Mouse (Mus musculus) kidney, embryonic 14.5 days (tissue): ENCODE measurements around the gene Ankrd22. TPM values are rescaled to one million over a fixed set of nuclear protein-coding genes. Genes with fewer than 3 reads are reported as not detected.

Experiments
- ATAC-seq: fragments of 200-750 bp; cut with Nextera tagmentation; 2 replicates; pipeline ENCODE4 v1.8.0; 2017; ENCODE audit warnings: moderate number of reproducible peaks, mild to moderate bottlenecking, moderate TSS enrichment, moderate library complexity; ENCODE audit not compliant: low FRiP score, low TSS enrichment
- H3K27ac ChIP-seq: fragments of 300-500 bp; sonication (generic); 2 replicates; pipeline ENCODE4 v1.5.1; 2014; ENCODE audit warnings: low read depth, mild to moderate bottlenecking, low read length, moderate library complexity, mixed read lengths
- H3K27me3 ChIP-seq: fragments of 300-500 bp; sonication (generic); 2 replicates; pipeline ENCODE4 v1.6.1; 2014; ENCODE audit warnings: mild to moderate bottlenecking, low read length; ENCODE audit not compliant: control insufficient read depth, insufficient read depth
- H3K36me3 ChIP-seq: fragments of 300-500 bp; sonication (generic); 2 replicates; pipeline ENCODE4 v1.6.1; 2014; ENCODE audit warnings: low read length, mixed read lengths; ENCODE audit not compliant: control insufficient read depth, insufficient read depth
- H3K4me1 ChIP-seq: fragments of 300-500 bp; sonication (generic); 2 replicates; pipeline ENCODE4 v1.6.1; 2014; ENCODE audit warnings: low read length, mixed read lengths; ENCODE audit not compliant: control insufficient read depth, insufficient read depth
- H3K4me2 ChIP-seq: fragments of 300-500 bp; sonication (generic); replicated peaks from 2 replicates; pipeline ENCODE4 v1.6.1; 2014; ENCODE audit warnings: low read depth, mild to moderate bottlenecking, low read length
- H3K4me3 ChIP-seq: fragments of 300-500 bp; sonication (generic); 2 replicates; pipeline ENCODE4 v1.5.1; 2014; ENCODE audit warnings: mild to moderate bottlenecking, low read length
- H3K9ac ChIP-seq: fragments of 300-500 bp; sonication (generic); 2 replicates; pipeline ENCODE4 v1.6.1; 2014; ENCODE audit warnings: low read depth, mild to moderate bottlenecking, low read length, moderate library complexity
- H3K9me3 ChIP-seq: fragments of 300-500 bp; sonication (generic); 2 replicates; pipeline ENCODE4 v1.6.1; 2016; ENCODE audit warnings: low read length; ENCODE audit not compliant: control insufficient read depth
- WGBS: fragments of 180-500 bp; shearing (Covaris S2); extraction: QIAGEN DNeasy Blood & Tissue Kit; methylation state at CpG from one replicate; pipeline ENCODE4 v1.1.7; 2014; 5-methylcytosine and 5-hydroxymethylcytosine counted together
- polyA plus RNA-seq: library from polyadenylated mRNA; unstranded; fragments of >200 nt; fragmentation: Nextera tagmentation; extraction: Ambion mirVana; gene quantifications from 2 replicates; pipeline ENCODE4 v1.2.1, GENCODE M21; 2014

Gene Ankrd22
- polyA plus RNA-seq, 1 experiment from 2014 or later, result not detected

DNA sequence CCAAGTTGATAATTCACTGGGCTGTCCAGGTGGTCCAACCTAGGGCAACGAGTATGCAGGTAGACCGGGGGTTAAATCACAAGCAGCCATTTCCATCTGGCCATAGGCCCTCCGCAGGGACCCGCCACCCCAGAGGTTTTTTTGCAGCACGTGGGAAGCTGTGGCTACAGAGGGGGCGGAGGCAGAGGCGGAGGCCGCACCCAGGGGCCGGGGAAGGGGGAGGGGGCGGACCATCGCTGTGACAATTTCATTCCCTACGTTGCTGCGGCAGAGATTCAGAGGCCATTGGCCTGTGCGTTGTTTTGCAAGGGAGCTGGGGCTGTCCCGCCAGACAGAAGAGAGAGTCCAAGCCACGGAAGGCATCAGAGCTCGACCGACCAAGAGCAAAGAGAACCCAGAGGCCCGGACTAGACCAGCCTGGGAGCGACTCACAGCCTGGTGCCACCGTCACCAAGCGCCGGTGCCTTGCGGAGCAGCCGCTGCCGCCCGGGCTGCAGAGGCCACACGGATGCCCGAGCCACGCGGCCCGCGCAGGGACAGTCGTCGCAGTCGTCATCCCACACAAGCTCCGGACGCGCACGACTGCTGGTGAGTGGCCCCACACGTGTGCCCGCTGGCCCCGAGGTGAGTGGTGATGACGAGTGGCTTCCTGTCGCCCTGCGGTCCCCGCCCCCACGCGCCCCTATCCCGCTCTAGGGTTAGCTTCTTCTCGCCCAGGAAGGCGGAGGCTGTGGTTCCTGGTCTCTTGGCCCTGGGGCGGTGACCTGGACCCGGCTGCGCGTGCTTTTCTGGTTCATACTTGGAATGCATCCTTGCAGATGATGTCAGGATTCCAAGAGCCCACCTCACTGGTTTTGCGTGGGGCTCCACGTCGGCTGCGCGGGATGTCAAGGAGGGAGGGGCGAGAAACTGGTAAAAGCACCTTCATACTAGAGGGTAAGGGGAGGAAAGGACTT is 26.4 kb upstream of the Ankrd22 start, which contains the start of gene Stambpl1:
Gene Stambpl1, plus strand, starts transcription at position 222 of the 956 bp plus-strand sequence.
- Histone ChIP-seq H3K9me3 (no peaks in the 10 kb centered on the region), H3K9ac (peak within 1 kb of the TSS; percentile 64), H3K4me2 (peak within 1 kb of the TSS; percentile 97), H3K36me3 (no peaks in the 10 kb centered on the region), H3K4me3 (peak within 1 kb of the TSS; percentile 68), H3K4me1 (no peaks in the 10 kb centered on the region), H3K27me3 (no peaks in the 10 kb centered on the region), H3K27ac (no peak within 1 kb of the TSS)
- peak; percentile 89 for ATAC-seq
- WGBS, result under 1% methylated on average over 58 of the region's 62 CpGs

DNA sequence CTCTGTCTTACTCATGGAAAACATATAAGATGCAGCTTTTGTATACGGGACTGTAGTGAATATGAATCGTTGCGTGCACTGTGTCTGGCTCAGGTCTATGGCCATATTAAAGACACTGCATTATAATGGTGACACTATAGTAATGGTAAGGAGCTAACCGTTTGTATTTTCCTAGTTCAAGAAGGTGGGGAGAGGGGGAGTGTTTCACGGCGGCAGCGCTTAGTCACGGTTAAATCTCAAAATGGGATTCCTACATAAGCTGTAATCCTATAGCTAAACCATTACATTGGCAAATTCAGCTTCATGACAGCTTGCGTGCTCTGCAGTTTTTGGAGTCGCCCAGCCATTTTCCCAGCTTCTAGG is 25.8 kb upstream of the Ankrd22 start:
- Histone ChIP-seq H3K27ac (no peak overlapping the region), H3K4me2 (peak overlapping the region; percentile 97), H3K4me3 (peak overlapping the region; percentile 68), H3K27me3 (no peaks in the 10 kb centered on the region), H3K9me3 (no peaks in the 10 kb centered on the region), H3K4me1 (no peaks in the 10 kb centered on the region), H3K9ac (no peak overlapping the region; the same call in 1 of the 2 replicates), H3K36me3 (no peaks in the 10 kb centered on the region)
- peak; percentile 29; the same call in 1 of the 2 replicates for ATAC-seq
- WGBS, result 26% methylated on average over 10 of the region's 10 CpGs

DNA sequence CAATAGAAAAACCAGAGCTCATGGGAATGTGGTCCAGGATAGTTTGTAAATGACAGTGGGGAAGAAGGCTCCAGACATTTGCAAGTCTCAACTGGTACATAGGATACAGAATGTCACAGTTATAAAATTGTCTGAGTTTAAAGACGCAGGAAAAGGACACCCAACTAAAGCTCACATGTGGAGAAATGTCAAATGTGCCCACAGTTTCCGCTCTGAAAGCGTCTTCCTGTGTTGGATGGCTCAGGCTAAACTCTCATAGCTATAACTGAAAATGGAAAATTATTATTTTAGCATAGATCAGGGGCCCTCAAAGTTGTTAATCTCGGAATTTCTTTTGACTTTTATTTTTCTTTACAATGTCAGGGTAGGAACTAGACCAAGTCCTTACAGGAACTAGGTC is 21.0 kb upstream of the Ankrd22 start:
- no peak overlapping the region for H3K4me2 ChIP-seq
- no peaks in the 10 kb centered on the region for H3K27me3 ChIP-seq
- no peak overlapping the region for H3K27ac ChIP-seq
- no peak overlapping the region for H3K9ac ChIP-seq
- H3K4me1 ChIP-seq, result no peaks in the 10 kb centered on the region
- no peaks in the 10 kb centered on the region for H3K36me3 ChIP-seq
- no peak overlapping the region for H3K4me3 ChIP-seq
- 88% methylated on average over 4 of the region's 4 CpGs for WGBS
- H3K9me3 ChIP-seq, result no peaks in the 10 kb centered on the region
- no peak for ATAC-seq

DNA sequence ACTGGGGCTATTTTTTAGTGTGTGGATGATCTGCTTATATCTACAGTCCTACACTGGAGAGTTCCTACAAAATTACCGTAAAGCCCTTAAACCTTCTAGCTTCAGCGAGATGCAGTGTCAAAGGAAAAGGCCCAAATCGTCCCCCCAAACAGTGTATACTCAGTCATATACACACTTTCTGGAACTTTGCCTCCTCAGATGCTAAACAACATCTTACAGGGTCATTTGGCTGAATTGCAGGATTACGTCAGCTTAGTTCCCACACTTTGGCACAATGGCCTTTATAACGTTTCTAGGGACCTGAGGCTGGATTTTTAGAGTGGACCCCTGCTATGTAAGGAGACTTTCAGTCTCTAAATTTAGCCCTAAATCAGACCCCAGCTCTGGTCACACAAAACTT is 16.6 kb upstream of the Ankrd22 start:
- no peaks in the 10 kb centered on the region for H3K27me3 ChIP-seq
- no peak overlapping the region for H3K4me2 ChIP-seq
- WGBS, result 75% methylated on average over 5 of the region's 5 CpGs
- no peaks in the 10 kb centered on the region for H3K36me3 ChIP-seq
- no peak overlapping the region for H3K27ac ChIP-seq
- H3K9me3 ChIP-seq, result no peaks in the 10 kb centered on the region
- no peak overlapping the region for H3K9ac ChIP-seq
- no peak for ATAC-seq
- no peaks in the 10 kb centered on the region for H3K4me1 ChIP-seq
- H3K4me3 ChIP-seq, result no peak overlapping the region

DNA sequence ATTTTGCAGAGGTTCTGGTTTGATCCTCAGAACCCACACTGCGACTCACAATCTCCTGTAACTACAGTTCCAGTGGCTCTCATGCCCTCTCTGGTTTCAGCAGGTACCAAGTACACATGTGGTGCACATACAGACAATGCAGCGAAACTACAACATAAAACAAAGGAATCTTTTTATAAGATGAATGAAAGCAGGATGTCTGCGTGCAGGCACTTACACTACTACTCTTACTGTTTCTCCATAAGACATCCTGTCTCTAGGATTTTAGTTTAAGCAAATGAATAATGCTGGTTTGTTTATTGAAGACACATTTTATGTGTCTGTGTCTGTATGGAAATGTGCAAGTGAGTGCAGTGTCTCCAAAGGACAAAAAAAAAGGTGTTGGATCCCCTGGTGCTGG is 15.4 kb upstream of the Ankrd22 start:
- 92% methylated on average over 3 of the region's 3 CpGs for WGBS
- Histone ChIP-seq H3K27ac (no peak overlapping the region), H3K4me2 (no peak overlapping the region), H3K36me3 (no peaks in the 10 kb centered on the region), H3K4me1 (no peaks in the 10 kb centered on the region), H3K27me3 (no peaks in the 10 kb centered on the region), H3K4me3 (no peak overlapping the region), H3K9ac (no peak overlapping the region), H3K9me3 (no peaks in the 10 kb centered on the region)
- no peak for ATAC-seq

DNA sequence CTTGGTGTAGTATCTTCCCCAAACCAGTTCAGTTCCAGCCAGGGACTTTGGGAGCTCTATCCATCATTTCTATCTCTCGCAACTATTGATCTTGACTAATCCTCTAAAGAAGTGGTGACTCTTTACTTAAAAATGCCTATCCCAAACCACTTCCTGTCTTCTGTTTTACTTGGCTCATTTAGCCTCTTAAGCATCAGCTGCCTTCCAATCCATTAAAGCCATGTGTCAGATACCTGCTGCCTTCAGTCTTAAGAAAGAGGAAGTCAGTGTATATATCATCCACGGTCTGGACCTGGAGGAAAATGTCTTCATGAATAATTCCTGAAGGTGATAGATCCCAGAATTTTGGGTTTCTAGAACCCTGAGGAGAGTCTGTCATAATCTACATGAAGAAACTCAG is 14.5 kb upstream of the Ankrd22 start:
- H3K27me3 ChIP-seq, result no peaks in the 10 kb centered on the region
- H3K4me2 ChIP-seq, result no peak overlapping the region
- no peaks in the 10 kb centered on the region for H3K36me3 ChIP-seq
- no peak overlapping the region for H3K9ac ChIP-seq
- ATAC-seq, result no peak
- H3K4me3 ChIP-seq, result no peak overlapping the region
- no peak overlapping the region for H3K27ac ChIP-seq
- no peaks in the 10 kb centered on the region for H3K4me1 ChIP-seq
- 86% methylated on average over 2 of the region's 2 CpGs for WGBS
- no peaks in the 10 kb centered on the region for H3K9me3 ChIP-seq

DNA sequence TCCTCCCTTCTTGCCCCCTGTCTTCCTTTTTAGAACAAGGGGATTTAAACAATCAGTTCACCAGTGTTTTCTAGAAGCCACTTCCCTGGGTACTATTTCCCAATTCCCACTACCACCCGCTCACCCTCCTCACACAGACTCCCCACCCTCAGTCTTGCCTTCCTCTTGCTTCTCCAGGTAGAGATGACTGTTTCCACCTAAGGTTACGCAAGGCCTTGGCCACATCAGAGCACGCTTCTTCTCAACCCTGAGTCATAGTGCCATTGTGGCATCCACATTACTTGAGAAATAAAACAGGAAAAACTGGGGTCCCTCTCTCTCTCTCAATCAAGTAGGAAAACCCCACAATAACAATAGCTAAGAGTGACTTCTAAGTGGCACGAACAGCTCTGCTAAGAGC is 13.3 kb upstream of the Ankrd22 start:
- no peaks in the 10 kb centered on the region for H3K4me1 ChIP-seq
- H3K36me3 ChIP-seq, result no peaks in the 10 kb centered on the region
- no peak overlapping the region for H3K9ac ChIP-seq
- ATAC-seq, result no peak
- H3K4me2 ChIP-seq, result no peak overlapping the region
- no peaks in the 10 kb centered on the region for H3K27me3 ChIP-seq
- WGBS, result 87% methylated on average over 4 of the region's 4 CpGs
- H3K27ac ChIP-seq, result no peak overlapping the region
- H3K4me3 ChIP-seq, result no peak overlapping the region
- H3K9me3 ChIP-seq, result no peaks in the 10 kb centered on the region

DNA sequence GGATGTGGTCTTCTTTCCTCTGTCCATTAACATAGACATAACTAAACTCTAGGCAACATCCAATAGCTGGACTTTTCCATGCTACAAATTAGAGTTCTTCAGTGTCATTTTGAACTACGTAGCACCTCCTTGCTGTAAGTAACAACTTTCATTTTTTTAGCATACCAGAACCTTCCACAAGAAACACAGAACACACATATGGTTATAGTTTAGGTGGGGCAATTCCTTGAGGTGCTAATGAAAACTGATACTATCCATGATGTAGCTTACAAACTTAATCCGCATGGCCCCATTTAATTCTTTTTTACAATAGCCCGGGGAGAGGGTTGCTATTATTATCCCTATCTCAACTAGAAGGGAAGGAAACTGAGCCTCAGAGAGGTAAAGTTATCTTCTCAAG is 8.2 kb upstream of the Ankrd22 start:
- WGBS, result 88% methylated on average over 3 of the region's 3 CpGs
- Histone ChIP-seq H3K36me3 (no peaks in the 10 kb centered on the region), H3K27ac (no peak overlapping the region), H3K4me2 (no peak overlapping the region), H3K4me3 (no peak overlapping the region), H3K4me1 (no peaks in the 10 kb centered on the region), H3K9me3 (no peaks in the 10 kb centered on the region), H3K9ac (no peak overlapping the region), H3K27me3 (no peaks in the 10 kb centered on the region)
- no peak for ATAC-seq

DNA sequence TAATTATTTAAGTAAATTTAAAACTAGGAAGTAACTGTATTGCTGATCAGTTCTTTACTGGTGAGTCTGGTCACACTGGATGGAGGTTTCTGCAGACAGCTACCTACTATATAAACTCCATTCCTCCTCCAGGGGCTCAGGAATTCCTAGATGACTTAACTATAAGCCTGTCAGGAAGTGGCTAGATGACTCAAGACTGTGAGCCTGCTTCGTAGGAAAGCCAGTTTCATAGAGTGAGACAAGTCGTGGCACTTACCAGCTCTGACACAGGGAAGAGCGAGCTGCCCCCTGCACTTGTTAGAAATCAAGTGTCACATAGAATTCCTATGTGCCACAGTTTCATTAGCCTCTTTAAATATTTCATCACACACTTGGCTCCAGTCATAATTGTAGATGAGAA is 5.3 kb upstream of the Ankrd22 start:
- H3K27me3 ChIP-seq, result no peaks in the 10 kb centered on the region
- no peaks in the 10 kb centered on the region for H3K36me3 ChIP-seq
- no peaks in the 10 kb centered on the region for H3K4me1 ChIP-seq
- 73% methylated on average over 3 of the region's 3 CpGs for WGBS
- no peak overlapping the region for H3K9ac ChIP-seq
- no peak overlapping the region for H3K27ac ChIP-seq
- ATAC-seq, result no peak
- H3K4me3 ChIP-seq, result no peak overlapping the region
- H3K4me2 ChIP-seq, result no peak overlapping the region
- H3K9me3 ChIP-seq, result no peaks in the 10 kb centered on the region
